Mouse (Mus musculus) lung, postnatal 0 days (tissue): ENCODE data around the gene Vmn2r57.

ENCODE experiments used
- CTCF ChIP-seq: IDR thresholded peaks from 2 replicates; pipeline ENCODE4 v1.5.1; 2016; ENCODE audit warnings: antibody characterized with exemption, mild to moderate bottlenecking
- EP300 ChIP-seq: IDR thresholded peaks from 2 replicates; pipeline ENCODE4 v1.6.1; 2016; ENCODE audit warnings: antibody characterized with exemption, mild to moderate bottlenecking, control low read depth

DNA sequence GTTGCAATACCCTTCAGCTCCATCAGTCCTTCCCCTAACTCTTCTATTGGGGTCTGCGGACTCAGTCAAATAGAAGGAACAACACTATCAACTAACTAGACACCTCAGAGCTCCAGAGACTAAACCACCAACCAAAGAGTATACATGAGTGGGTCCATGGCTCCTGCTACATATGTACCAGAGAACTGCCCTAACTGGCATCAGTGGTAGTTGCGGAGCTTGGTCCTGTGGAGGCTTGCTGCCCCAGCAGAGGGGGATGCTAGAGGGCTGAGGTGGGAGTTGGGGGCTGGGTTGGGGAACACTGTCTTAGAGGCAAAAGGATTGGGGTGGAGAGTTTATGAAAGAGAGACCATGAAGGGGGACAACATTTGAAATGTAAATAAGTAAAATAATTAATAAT, 49.4 kb upstream of the Vmn2r57 start:
- TF ChIP-seq CTCF (no peak), EP300 (no peak)
